Comparison of ENCODE assay signal across 8 mouse cellular contexts in the genomic region with DNA sequence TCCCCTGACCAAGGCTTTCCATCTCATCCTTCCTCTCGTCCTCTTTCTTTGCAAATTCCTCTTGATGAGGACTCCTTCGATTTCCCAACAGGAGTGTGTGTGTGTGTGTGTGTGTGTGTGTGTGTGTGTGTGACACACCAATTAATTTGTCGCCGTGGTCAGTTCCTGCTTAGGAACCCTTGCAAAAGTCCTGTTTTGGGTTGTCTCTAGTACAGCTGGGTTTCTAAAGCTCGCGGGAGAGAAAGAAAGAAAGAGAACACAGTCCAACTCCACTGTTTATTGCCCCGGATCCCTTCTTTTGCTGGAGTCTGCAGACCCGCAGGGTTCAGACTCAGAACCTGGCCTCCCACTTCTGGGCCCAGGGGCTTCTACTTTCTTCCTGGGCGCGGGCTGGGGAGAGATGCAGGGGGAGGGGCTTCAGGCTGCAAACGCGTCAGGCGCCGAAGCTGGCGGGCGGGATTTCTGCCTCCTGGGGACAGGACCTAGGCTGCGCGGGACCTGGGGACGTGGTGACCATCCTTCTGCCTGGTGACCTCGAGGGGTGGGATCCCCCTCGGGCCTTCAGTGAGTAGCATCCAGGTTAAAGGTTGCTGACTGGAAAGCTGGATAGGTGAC. TPM values are rescaled to one million over a fixed set of nuclear protein-coding genes. Genes with fewer than 3 reads are reported as not detected.
A peak's percentile ranks its signal among the peaks of the same experiment; 100 is the strongest.
DNase-seq lines count a peak whose midpoint lies in the region; ATAC-seq and TF ChIP-seq lines count a peak whose summit lies in the region.

No protein-coding gene starts in this region.

- 0 out of 2 replicates have a peak, but pooled peaks have one; percentile 16 for TF ChIP-seq CTCF in lung, embryonic 14.5 days (IDR thresholded peaks at IDR 0.05; ENCODE audit: low read depth)

- no peaks in the 10 kb centered on the region for H3K9me3 ChIP-seq in intestine, embryonic 15.5 days
- no peaks in the 10 kb centered on the region for H3K9me3 ChIP-seq in lung, embryonic 14.5 days (ENCODE audit: low read depth, low read length)
- H3K9me3 ChIP-seq in stomach, embryonic 16.5 days (replicated peaks; ENCODE audit: control insufficient read depth, low read length): no peaks in the 10 kb centered on the region

- peak overlapping the region; percentile 87 for H3K27ac ChIP-seq in intestine, embryonic 15.5 days
- H3K27ac ChIP-seq in lung, embryonic 14.5 days (ENCODE audit: low read depth): peak overlapping the region; percentile 97
- H3K27ac ChIP-seq in stomach, embryonic 16.5 days (ENCODE audit: low read length): peak overlapping the region; percentile 93

- peak overlapping the region; percentile 63 for H3K4me2 ChIP-seq in intestine, embryonic 15.5 days (replicated peaks)
- peak overlapping the region; percentile 82 for H3K4me2 ChIP-seq in lung, embryonic 14.5 days
- peak overlapping the region; percentile 87 for H3K4me2 ChIP-seq in stomach, embryonic 16.5 days (ENCODE audit: low read depth, low read length)

- under 1% methylated on average over 21 of the region's 21 CpGs for WGBS in intestine, embryonic 15.5 days
- under 1% methylated on average over 21 of the region's 21 CpGs for whole genome bisulfite sequencing in lung, embryonic 14.5 days
- WGBS in stomach, embryonic 16.5 days: 2% methylated on average over 21 of the region's 21 CpGs

- H3K4me3 ChIP-seq in intestine, embryonic 15.5 days (replicated peaks): peak overlapping the region; percentile 46
- H3K4me3 ChIP-seq in lung, embryonic 14.5 days (ENCODE audit: low read depth, low read length): peak overlapping the region; percentile 57
- peak overlapping the region; percentile 62 for H3K4me3 ChIP-seq in stomach, embryonic 16.5 days (replicated peaks; ENCODE audit: low read length)

- peaks cover 36% of the 10 kb centered on the region for H3K4me1 ChIP-seq in intestine, embryonic 15.5 days (replicated peaks)
- peaks cover 4% of the 10 kb centered on the region; the same call in 1 of the 2 replicates for H3K4me1 ChIP-seq in lung, embryonic 14.5 days (ENCODE audit: insufficient read depth)
- H3K4me1 ChIP-seq in stomach, embryonic 16.5 days (ENCODE audit: control insufficient read depth, insufficient read depth, low read length): peaks cover 11% of the 10 kb centered on the region; the same call in 1 of the 2 replicates

- peak overlapping the region; percentile 48 for H3K9ac ChIP-seq in intestine, embryonic 15.5 days
- peak overlapping the region; percentile 70 for H3K9ac ChIP-seq in lung, embryonic 14.5 days
- H3K9ac ChIP-seq in stomach, embryonic 16.5 days (ENCODE audit: low read length): peak overlapping the region; percentile 72

- DNase-seq in 3134 (ENCODE audit: extremely low read depth, insufficient read length, low spot score) (peak; percentile 83), ZHBTc4 (ENCODE audit: low read depth, low spot score) (peak; percentile 66)
- DNase-seq in gastrocnemius, postnatal 10 days: peak; percentile 64
- peak; percentile 85 for DNase-seq in lung, embryonic 14.5 days
- no peak for DNase-seq in spleen, adult 18-20 months

- ATAC-seq in intestine, embryonic 15.5 days: no peak
- ATAC-seq in lung, embryonic 14.5 days (ENCODE audit: insufficient read depth): peak; percentile 16
- peak; percentile 9; the same call in 1 of the 2 replicates for ATAC-seq in stomach, embryonic 16.5 days (ENCODE audit: insufficient read depth, low FRiP score)
- ATAC-seq in frontal cortex, adult (ENCODE audit: low TSS enrichment): no peak

- H3K36me3 ChIP-seq in intestine, embryonic 15.5 days: no peaks in the 10 kb centered on the region
- 0 out of 2 replicates have a peak, but pooled peaks cover 2% of the 10 kb centered on the region for H3K36me3 ChIP-seq in lung, embryonic 14.5 days (ENCODE audit: insufficient read depth)
- no peaks in the 10 kb centered on the region for H3K36me3 ChIP-seq in stomach, embryonic 16.5 days (ENCODE audit: control insufficient read depth, insufficient read depth, low read length)

- peaks cover 30% of the 10 kb centered on the region for H3K27me3 ChIP-seq in intestine, embryonic 15.5 days (replicated peaks)
- peaks cover 29% of the 10 kb centered on the region for H3K27me3 ChIP-seq in lung, embryonic 14.5 days (ENCODE audit: insufficient read depth, low read length)
- H3K27me3 ChIP-seq in stomach, embryonic 16.5 days (ENCODE audit: control insufficient read depth, insufficient read depth, low read length): peaks cover 16% of the 10 kb centered on the region

RNA-seq across cellular contexts. Expression of a gene that starts 2.6 kb away (rescaled TPM):
- 10 to 100 TPM; 48.9 to 52.1 TPM for total RNA-seq in gastrocnemius, postnatal 10 days (2021)
- polyA plus RNA-seq in intestine, embryonic 15.5 days (2015; fragmentation: Nextera tagmentation; extraction: Ambion mirVana): 32.9 and 37.2 TPM in 2 replicates
- 48.1 and 50.4 TPM in 2 replicates for polyA plus RNA-seq in lung, embryonic 14.5 days (2014; fragmentation: Nextera tagmentation; extraction: Ambion mirVana)
- polyA plus RNA-seq in stomach, embryonic 16.5 days (2015; fragmentation: Nextera tagmentation; extraction: Ambion mirVana): 38.7 and 39.5 TPM in 2 replicates

Comparison
In these comparisons a context has a peak if more than half of its experiments do, and no peak if none do; other contexts are left out.
1. DNase-seq: peak in 3134 (single experiment), ZHBTc4 (single experiment), gastrocnemius, postnatal 10 days (single experiment) and lung, embryonic 14.5 days (single experiment); none in spleen, adult 18-20 months (0 of 2).
2. ATAC-seq: peak in lung, embryonic 14.5 days (single experiment) and stomach, embryonic 16.5 days (single experiment); none in intestine, embryonic 15.5 days (single experiment) and frontal cortex, adult (single experiment).
3. Peak in every context shown above with its lines, with median percentiles within 50 percentile points of each other: H3K27ac ChIP-seq, H3K4me2 ChIP-seq, H3K4me3 ChIP-seq and H3K9ac ChIP-seq.